Mouse (Mus musculus) brain, embryonic 14.5 days (tissue): Measurements from ENCODE around the gene Plk5.

Experiments
- CTCF ChIP-seq: fragments of 200-500 bp; IDR thresholded peaks from 2 replicates; pipeline ENCODE4 v1.5.1; 2012; ENCODE audit warnings: inconsistent platforms, mild to moderate bottlenecking, moderate library complexity, borderline replicate concordance; ENCODE audit not compliant: insufficient read depth, insufficient read length; ENCODE audit errors: extremely low read depth
- POLR2A ChIP-seq: fragments of 200-500 bp; IDR thresholded peaks from 2 replicates; pipeline ENCODE4 v1.6.1; 2012; ENCODE audit warnings: mild to moderate bottlenecking, inconsistent platforms, borderline replicate concordance; ENCODE audit not compliant: poor library complexity, insufficient read depth, insufficient read length, severe bottlenecking; ENCODE audit errors: extremely low read depth

GRCm38 (mm10) chr10:80377716-80378115, 21.5 kb downstream of the Plk5 start:
- TF ChIP-seq CTCF: peak; percentile 65
- no peak for TF ChIP-seq POLR2A
